Mouse (Mus musculus) hindbrain, postnatal 0 days (tissue): ENCODE results near the gene Ophn1. TPM values are rescaled to one million over a fixed set of nuclear protein-coding genes. Genes with fewer than 3 reads are reported as not detected.

ENCODE experiments used
- ATAC-seq: fragments of 200-750 bp; cut with Nextera tagmentation; 2 replicates; pipeline ENCODE4 v1.8.0; 2017; ENCODE audit warnings: mild to moderate bottlenecking, moderate TSS enrichment, moderate library complexity
- DNase-seq: peaks from one replicate; pipeline ENCODE4 v3.0.0-alpha.2; 2015; ENCODE audit warnings: low spot score
- H3K27ac ChIP-seq: fragments of 300-500 bp; sonication (generic); 2 replicates; pipeline ENCODE4 v1.5.1; 2014; ENCODE audit warnings: mild to moderate bottlenecking
- H3K27me3 ChIP-seq: fragments of 300-500 bp; sonication (generic); 2 replicates; pipeline ENCODE4 v1.6.1; 2014; ENCODE audit warnings: low read length, mixed read lengths; ENCODE audit not compliant: insufficient read depth
- H3K36me3 ChIP-seq: fragments of 300-500 bp; sonication (generic); 2 replicates; pipeline ENCODE4 v1.6.1; 2014; ENCODE audit warnings: low read length, mixed read lengths; ENCODE audit not compliant: insufficient read depth
- H3K4me1 ChIP-seq: fragments of 300-500 bp; sonication (generic); 2 replicates; pipeline ENCODE4 v1.6.1; 2014; ENCODE audit warnings: antibody characterized with exemption, low read length, mixed read lengths; ENCODE audit not compliant: insufficient read depth
- H3K4me2 ChIP-seq: fragments of 300-500 bp; sonication (generic); 2 replicates; pipeline ENCODE4 v1.6.1; 2014; ENCODE audit warnings: low read depth, mild to moderate bottlenecking, low read length, moderate library complexity, mixed read lengths
- H3K4me3 ChIP-seq: fragments of 300-500 bp; sonication (generic); 2 replicates; pipeline ENCODE4 v1.5.1; 2014; ENCODE audit warnings: low read length
- H3K9ac ChIP-seq: fragments of 300-500 bp; sonication (generic); replicated peaks from 2 replicates; pipeline ENCODE4 v1.6.1; 2014; ENCODE audit warnings: mild to moderate bottlenecking, low read length, moderate library complexity, mixed read lengths
- H3K9me3 ChIP-seq: fragments of 300-500 bp; sonication (generic); 2 replicates; pipeline ENCODE4 v1.6.1; 2016; ENCODE audit warnings: low read length, mixed read lengths
- CTCF ChIP-seq: IDR thresholded peaks from 2 replicates; pipeline ENCODE4 v1.5.1; 2016; ENCODE audit warnings: antibody characterized with exemption, control low read depth, low read depth
- WGBS: fragments of 180-500 bp; shearing (Covaris S2); extraction: QIAGEN DNeasy Blood & Tissue Kit; methylation state at CpG from one replicate; pipeline ENCODE4 v1.1.7; 2014; 5-methylcytosine and 5-hydroxymethylcytosine counted together
- polyA plus RNA-seq: library from polyadenylated mRNA; unstranded; fragments of >200 nt; fragmentation: Nextera tagmentation; extraction: Ambion mirVana; gene quantifications from 2 replicates; pipeline ENCODE4 v1.2.1, GENCODE M21; 2015
- total RNA-seq: library from RNA; depleted of rRNA; stranded (reverse); fragments of >200 nt; gene quantifications from 2 replicates; pipeline ENCODE4 v1.2.3, GENCODE M21; 2014

Ophn1 gene
- total and polyA plus RNA-seq, 2 experiments from 2014 or later = 30.4 to 46.1 TPM

DNA sequence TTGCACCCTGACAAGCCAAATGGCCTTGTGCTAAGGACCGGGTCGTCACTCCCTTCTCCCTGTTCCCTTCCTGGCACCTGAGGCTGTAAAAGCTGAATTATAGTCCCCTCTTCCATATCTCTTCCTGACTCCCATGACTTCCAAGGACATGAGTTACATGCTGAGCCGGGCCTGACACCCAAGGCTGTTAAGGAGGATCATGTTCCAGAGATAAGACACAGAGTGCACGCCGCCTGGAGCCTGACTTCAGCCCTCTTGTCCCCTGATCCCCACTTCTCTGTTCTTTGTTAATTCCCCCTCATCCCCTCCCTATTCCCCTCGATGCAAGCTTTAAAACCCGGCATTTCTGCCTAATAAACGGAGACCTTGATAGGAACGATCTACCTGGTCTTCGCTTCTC lies 167.8 kb downstream of the Ophn1 start:
- no peaks in the 10 kb centered on the region for H3K27me3 ChIP-seq
- no peak overlapping the region for H3K4me3 ChIP-seq
- H3K9me3 ChIP-seq = no peaks in the 10 kb centered on the region
- WGBS = 88% methylated on average over 10 of the region's 10 CpGs
- H3K27ac ChIP-seq = no peak overlapping the region
- TF ChIP-seq CTCF = no peak
- H3K4me1 ChIP-seq = no peaks in the 10 kb centered on the region
- no peak overlapping the region for H3K9ac ChIP-seq
- DNase-seq (no peak), ATAC-seq (no peak)
- no peaks in the 10 kb centered on the region for H3K36me3 ChIP-seq
- no peak overlapping the region for H3K4me2 ChIP-seq

DNA sequence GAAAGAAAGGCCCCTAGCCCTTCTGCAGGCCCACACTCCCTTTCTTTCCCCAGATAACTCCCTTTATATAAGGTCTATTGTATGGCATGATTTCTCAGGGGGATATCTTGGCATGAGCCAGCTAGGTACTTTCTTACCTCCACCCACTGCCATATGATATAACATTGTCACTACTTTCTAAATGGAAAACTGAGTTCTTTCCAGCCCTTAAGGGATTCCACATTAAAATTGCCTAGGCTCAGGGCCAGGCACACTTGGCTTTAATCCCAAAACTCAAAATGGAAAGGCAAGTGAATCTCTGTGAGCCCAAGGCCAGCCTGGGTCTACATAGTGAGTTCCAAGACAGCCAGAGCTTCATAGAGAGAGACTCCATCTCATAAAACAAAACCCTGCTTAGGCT lies 183.1 kb downstream of the Ophn1 start:
- Histone ChIP-seq H3K4me2 (no peak overlapping the region), H3K4me1 (no peaks in the 10 kb centered on the region), H3K27ac (no peak overlapping the region), H3K36me3 (no peaks in the 10 kb centered on the region), H3K27me3 (no peaks in the 10 kb centered on the region), H3K9me3 (no peaks in the 10 kb centered on the region), H3K9ac (no peak overlapping the region), H3K4me3 (no peak overlapping the region)
- ATAC-seq (no peak), DNase-seq (no peak)
- no peak for TF ChIP-seq CTCF

- peak; percentile 78 for DNase-seq
- no peak overlapping the region for H3K9ac ChIP-seq
- H3K4me1 ChIP-seq = no peaks in the 10 kb centered on the region
- no peak overlapping the region for H3K4me3 ChIP-seq
- H3K4me2 ChIP-seq = no peak overlapping the region
- no peaks in the 10 kb centered on the region for H3K9me3 ChIP-seq
- peak; percentile 83 for TF ChIP-seq CTCF
- no peak overlapping the region for H3K27ac ChIP-seq
- no peaks in the 10 kb centered on the region for H3K27me3 ChIP-seq
- ATAC-seq = peak; percentile 45; the same call in 1 of the 2 replicates
- no peaks in the 10 kb centered on the region for H3K36me3 ChIP-seq
- WGBS = 25% methylated on average over 4 of the region's 4 CpGs
These were observed 189.2 kb downstream of the Ophn1 start for GRCm38 (mm10) chrX:98701635-98702034.

- Histone ChIP-seq H3K9ac (no peak overlapping the region), H3K27me3 (no peaks in the 10 kb centered on the region), H3K9me3 (no peaks in the 10 kb centered on the region), H3K4me1 (no peaks in the 10 kb centered on the region), H3K27ac (no peak overlapping the region), H3K4me3 (no peak overlapping the region), H3K36me3 (no peaks in the 10 kb centered on the region), H3K4me2 (no peak overlapping the region)
- peak; percentile 46 for TF ChIP-seq CTCF
- no peak for ATAC-seq
- DNase-seq = peak; percentile 3
These were observed 208.2 kb downstream of the Ophn1 start for GRCm38 (mm10) chrX:98682603-98683002.

- no peaks in the 10 kb centered on the region for H3K36me3 ChIP-seq
- no peak for TF ChIP-seq CTCF
- no peak overlapping the region for H3K27ac ChIP-seq
- no peak overlapping the region for H3K9ac ChIP-seq
- no peaks in the 10 kb centered on the region for H3K27me3 ChIP-seq
- no peaks in the 10 kb centered on the region for H3K4me1 ChIP-seq
- H3K4me3 ChIP-seq = no peak overlapping the region
- no peak overlapping the region for H3K4me2 ChIP-seq
- ATAC-seq = no peak
- DNase-seq = no peak
- no peaks in the 10 kb centered on the region for H3K9me3 ChIP-seq
- 87% methylated on average over 2 of the region's 2 CpGs for WGBS
These were observed 209.5 kb downstream of the Ophn1 start for GRCm38 (mm10) chrX:98681281-98681680.

GRCm38 (mm10) chrX:98670988-98671387 lies 219.8 kb downstream of the Ophn1 start:
- Histone ChIP-seq H3K9ac (no peak overlapping the region), H3K36me3 (no peaks in the 10 kb centered on the region), H3K9me3 (no peaks in the 10 kb centered on the region), H3K4me1 (no peaks in the 10 kb centered on the region), H3K4me2 (no peak overlapping the region), H3K4me3 (no peak overlapping the region), H3K27me3 (no peaks in the 10 kb centered on the region), H3K27ac (no peak overlapping the region)
- no peak for DNase-seq
- TF ChIP-seq CTCF = no peak
- no peak for ATAC-seq

DNA sequence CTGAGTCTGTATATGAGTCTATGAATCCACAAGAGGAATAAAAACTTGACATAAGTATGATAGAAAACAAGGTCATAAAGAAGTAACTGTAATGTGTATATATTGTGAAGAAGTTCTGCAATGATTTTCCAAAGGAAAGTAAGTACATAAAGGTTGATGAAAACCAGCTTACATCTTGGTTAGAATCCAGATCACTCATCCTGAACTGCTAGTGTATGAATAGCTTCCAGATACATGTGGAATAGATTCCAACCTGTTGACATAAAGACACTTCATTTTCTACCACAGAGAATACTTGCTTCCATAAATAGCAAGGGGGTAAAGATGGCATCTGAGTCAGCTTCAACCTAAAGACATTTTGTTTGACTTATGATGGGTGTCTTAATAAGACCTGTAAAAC lies 239.4 kb downstream of the Ophn1 start:
- H3K27me3 ChIP-seq = no peaks in the 10 kb centered on the region
- no peak overlapping the region for H3K4me3 ChIP-seq
- no peak overlapping the region for H3K27ac ChIP-seq
- no peak overlapping the region for H3K9ac ChIP-seq
- no peak for TF ChIP-seq CTCF
- no peaks in the 10 kb centered on the region for H3K4me1 ChIP-seq
- H3K4me2 ChIP-seq = no peak overlapping the region
- H3K36me3 ChIP-seq = no peaks in the 10 kb centered on the region
- H3K9me3 ChIP-seq = no peaks in the 10 kb centered on the region
- ATAC-seq = no peak
- no peak for DNase-seq
